Mouse (Mus musculus) lung, embryonic 14.5 days (tissue): ENCODE measurements at regions not wholly inside any gene's neighbourhood (a gene's known extent, or its start where the extent isn't known, plus 50 kb on each side); places are given as distances from the start of the nearest gene placed in this dataset.

Experiments
- ATAC-seq: fragments of 200-750 bp; cut with Nextera tagmentation; 2 replicates; pipeline ENCODE4 v1.8.0; 2017; ENCODE audit warnings: mild to moderate bottlenecking, moderate TSS enrichment, moderate library complexity; ENCODE audit not compliant: insufficient read depth
- DNase-seq: peaks from one replicate; pipeline ENCODE4 v3.0.0-alpha.2; 2015
- H3K27ac ChIP-seq: fragments of 300-500 bp; sonication (generic); 2 replicates; pipeline ENCODE4 v1.5.1; 2014; ENCODE audit warnings: low read depth, mild to moderate bottlenecking, moderate library complexity
- H3K27me3 ChIP-seq: fragments of 300-500 bp; sonication (generic); 2 replicates; pipeline ENCODE4 v1.6.1; 2014; ENCODE audit warnings: low read length, control low read depth; ENCODE audit not compliant: insufficient read depth
- H3K36me3 ChIP-seq: fragments of 300-500 bp; sonication (generic); 2 replicates; pipeline ENCODE4 v1.6.1; 2014; ENCODE audit warnings: control low read depth; ENCODE audit not compliant: insufficient read depth
- H3K4me1 ChIP-seq: fragments of 300-500 bp; sonication (generic); 2 replicates; pipeline ENCODE4 v1.6.1; 2014; ENCODE audit warnings: antibody characterized with exemption, control low read depth; ENCODE audit not compliant: insufficient read depth
- H3K4me2 ChIP-seq: fragments of 300-500 bp; sonication (generic); 2 replicates; pipeline ENCODE4 v1.6.1; 2014; ENCODE audit warnings: mild to moderate bottlenecking
- H3K4me3 ChIP-seq: fragments of 300-500 bp; sonication (generic); 2 replicates; pipeline ENCODE4 v1.5.1; 2014; ENCODE audit warnings: low read depth, low read length
- H3K9ac ChIP-seq: fragments of 300-500 bp; sonication (generic); 2 replicates; pipeline ENCODE4 v1.6.1; 2014
- H3K9me3 ChIP-seq: fragments of 300-500 bp; sonication (generic); 2 replicates; pipeline ENCODE4 v1.6.1; 2016; ENCODE audit warnings: low read depth, low read length, control low read depth
- CTCF ChIP-seq: IDR thresholded peaks from 2 replicates; pipeline ENCODE4 v1.5.1; 2016; ENCODE audit warnings: antibody characterized with exemption, low read depth
- WGBS: fragments of 180-500 bp; shearing (Covaris S2); extraction: QIAGEN DNeasy Blood & Tissue Kit; methylation state at CpG from one replicate; pipeline ENCODE4 v1.1.7; 2014; 5-methylcytosine and 5-hydroxymethylcytosine counted together

DNA sequence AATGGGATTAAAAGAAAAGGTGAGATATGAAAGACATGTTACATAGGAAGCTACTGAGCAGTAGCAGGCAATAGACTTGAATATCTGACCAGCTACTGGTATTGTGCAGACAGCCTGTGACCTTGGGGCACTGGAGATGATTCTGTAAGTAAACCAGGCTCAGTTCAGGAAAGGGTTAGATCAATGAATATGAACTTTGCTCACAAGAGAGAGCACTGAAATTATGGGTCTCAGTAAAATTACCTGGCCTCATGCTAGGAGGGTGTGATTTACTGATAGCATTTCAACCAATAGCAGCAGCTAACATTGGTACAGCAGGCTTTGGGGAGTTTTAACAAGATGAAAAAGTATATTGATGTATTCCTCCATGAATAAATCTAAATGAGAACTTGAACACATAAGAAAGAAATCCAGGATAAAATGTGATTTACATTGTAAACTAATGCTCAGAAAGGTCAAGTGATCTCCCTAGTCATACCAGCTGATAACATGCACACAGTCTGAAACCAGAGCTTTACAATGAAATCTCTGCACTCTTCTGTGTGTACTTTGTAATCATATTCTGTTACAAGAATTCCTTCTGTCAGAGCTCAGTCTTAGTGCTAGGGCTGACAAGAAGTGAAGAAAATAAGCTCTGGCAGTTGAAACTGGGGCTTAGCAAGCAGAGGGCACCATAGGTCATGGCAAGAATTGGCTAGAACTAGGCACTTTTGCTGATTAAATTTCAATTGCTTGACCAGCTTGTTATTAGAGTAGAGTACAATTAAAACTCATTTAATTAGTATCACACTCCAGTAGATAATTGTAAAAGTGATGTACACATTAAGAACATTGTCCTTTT lies 80.8 kb downstream of the Gm10192 start:
- H3K9ac ChIP-seq: no peak overlapping the region
- no peaks in the 10 kb centered on the region for H3K36me3 ChIP-seq
- no peak overlapping the region for H3K4me3 ChIP-seq
- ATAC-seq (no peak), DNase-seq (no peak)
- H3K9me3 ChIP-seq: no peaks in the 10 kb centered on the region
- no peaks in the 10 kb centered on the region for H3K4me1 ChIP-seq
- H3K4me2 ChIP-seq: no peak overlapping the region
- no peak overlapping the region for H3K27ac ChIP-seq
- no peak for TF ChIP-seq CTCF
- no peaks in the 10 kb centered on the region for H3K27me3 ChIP-seq

DNA sequence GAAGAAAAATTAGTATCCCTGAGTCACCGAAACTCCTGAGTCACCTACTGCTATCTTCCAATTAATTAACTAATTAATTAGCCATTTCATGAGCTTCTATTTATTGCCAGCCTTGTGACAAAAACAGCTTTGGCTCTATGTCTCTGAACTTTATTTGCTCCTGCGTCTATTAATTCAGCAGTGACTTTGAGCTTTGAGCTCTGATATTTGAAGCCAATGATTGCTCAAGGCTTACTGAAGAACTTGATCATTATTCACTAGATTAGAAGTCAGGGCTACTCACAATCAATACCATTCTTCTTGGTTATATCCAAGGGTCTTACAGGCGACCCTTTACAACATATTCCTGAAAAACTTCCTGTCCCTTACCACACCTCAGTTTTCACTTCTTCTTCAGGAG lies 83.2 kb downstream of the Gm10192 start:
- no peak overlapping the region for H3K9ac ChIP-seq
- H3K36me3 ChIP-seq: no peaks in the 10 kb centered on the region
- H3K27me3 ChIP-seq: no peaks in the 10 kb centered on the region
- H3K27ac ChIP-seq: no peak overlapping the region
- WGBS: 77% methylated on average over 3 of the region's 3 CpGs
- DNase-seq: no peak
- H3K4me1 ChIP-seq: no peaks in the 10 kb centered on the region
- no peak for ATAC-seq
- no peaks in the 10 kb centered on the region for H3K9me3 ChIP-seq
- H3K4me3 ChIP-seq: no peak overlapping the region
- TF ChIP-seq CTCF: no peak
- H3K4me2 ChIP-seq: no peak overlapping the region

DNA sequence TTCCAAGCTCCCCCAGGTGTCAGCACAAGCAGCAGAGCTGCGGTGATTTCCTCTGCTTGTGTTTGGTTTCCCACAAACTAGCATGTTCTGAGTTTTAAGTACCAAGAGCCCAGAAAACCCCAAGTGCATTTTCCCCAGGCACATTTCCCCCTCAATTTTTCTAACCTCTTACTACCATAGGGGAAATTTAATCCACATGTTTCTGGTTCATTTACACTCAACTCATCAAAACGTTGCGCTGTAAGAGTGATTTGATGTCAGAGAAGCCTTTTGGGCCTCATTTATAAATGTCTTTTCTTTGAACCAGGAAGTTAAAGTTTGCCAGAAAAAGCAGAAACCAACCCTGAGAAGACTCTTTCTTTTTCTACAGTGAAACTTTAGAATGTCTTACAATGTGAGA lies 89.4 kb downstream of the Gm10192 start:
- no peak for DNase-seq
- 61% methylated on average over 3 of the region's 3 CpGs for WGBS
- H3K27me3 ChIP-seq: no peaks in the 10 kb centered on the region

DNA sequence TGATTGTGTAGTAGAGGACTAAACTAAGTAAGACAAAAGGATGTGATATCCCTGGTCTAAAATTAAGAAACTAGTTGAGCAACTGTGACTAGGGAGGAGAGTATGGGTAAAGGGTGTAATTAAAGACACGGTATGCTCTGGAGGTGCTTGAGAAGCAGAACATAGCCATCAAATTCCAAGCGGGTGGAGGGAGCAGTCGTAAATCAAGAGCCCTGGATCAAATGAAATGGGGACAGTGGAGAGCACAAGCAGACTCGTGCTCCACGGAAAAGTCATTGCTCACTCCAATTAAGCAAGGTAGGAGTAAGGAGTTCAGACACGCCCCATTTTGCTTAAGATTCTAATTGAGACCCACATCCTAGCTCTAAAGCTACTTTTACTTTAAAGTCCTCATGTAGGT lies 132.2 kb downstream of the Gm10192 start:
- no peak for ATAC-seq
- 70% methylated on average over 6 of the region's 6 CpGs for WGBS
- no peaks in the 10 kb centered on the region for H3K36me3 ChIP-seq

More for the DNA sequence above, 89.4 kb downstream of the Gm10192 start:
- no peak for ATAC-seq
- no peak overlapping the region for H3K4me2 ChIP-seq
- H3K27ac ChIP-seq: no peak overlapping the region
- H3K9ac ChIP-seq: no peak overlapping the region
- no peak for TF ChIP-seq CTCF
- no peaks in the 10 kb centered on the region; the same call in 1 of the 2 replicates for H3K4me1 ChIP-seq
- H3K4me3 ChIP-seq: no peak overlapping the region
- no peaks in the 10 kb centered on the region for H3K9me3 ChIP-seq
- no peaks in the 10 kb centered on the region for H3K36me3 ChIP-seq

DNA sequence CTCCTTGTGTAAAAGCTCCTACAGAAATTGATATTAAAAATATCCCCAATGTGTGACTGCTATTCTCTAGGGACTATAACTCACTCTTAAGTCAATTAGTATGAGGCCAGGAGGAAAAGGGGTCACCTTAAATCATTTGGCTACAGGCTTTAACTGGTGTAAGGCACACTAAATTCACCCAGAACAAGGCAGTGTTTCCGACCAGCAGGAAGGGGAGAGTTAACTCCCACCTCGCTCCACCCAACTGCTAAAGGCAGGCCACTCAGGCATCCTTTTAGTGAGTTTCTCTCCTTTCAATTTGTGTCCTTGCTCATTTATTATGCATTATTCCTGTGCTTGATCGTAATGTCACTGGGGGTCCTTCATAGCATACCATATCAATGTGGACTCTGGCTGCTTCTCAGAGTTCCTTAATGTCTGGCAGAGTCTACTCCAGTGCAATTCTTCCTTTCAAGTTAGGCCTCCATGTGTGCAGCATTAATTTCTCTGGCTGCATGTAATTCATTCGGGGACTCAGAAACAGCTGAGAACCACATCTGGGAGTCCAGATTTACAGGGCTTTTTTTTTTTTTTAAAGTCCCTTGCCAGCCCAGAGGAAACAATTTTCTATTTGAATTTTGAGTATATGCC lies 133.8 kb downstream of the Gm10192 start:
- H3K4me3 ChIP-seq: no peak overlapping the region
- H3K9ac ChIP-seq: no peak overlapping the region
- H3K27ac ChIP-seq: no peak overlapping the region
- no peaks in the 10 kb centered on the region for H3K9me3 ChIP-seq
- DNase-seq (no peak), ATAC-seq (no peak)
- no peak overlapping the region for H3K4me2 ChIP-seq
- H3K36me3 ChIP-seq: no peaks in the 10 kb centered on the region
- H3K4me1 ChIP-seq: no peaks in the 10 kb centered on the region
- no peak for TF ChIP-seq CTCF
- H3K27me3 ChIP-seq: no peaks in the 10 kb centered on the region
- WGBS: 72% methylated on average over 4 of the region's 4 CpGs

More for the DNA sequence above, 132.2 kb downstream of the Gm10192 start:
- H3K4me3 ChIP-seq: no peak overlapping the region
- H3K9ac ChIP-seq: no peak overlapping the region
- H3K4me1 ChIP-seq: no peaks in the 10 kb centered on the region
- no peaks in the 10 kb centered on the region for H3K9me3 ChIP-seq
- no peaks in the 10 kb centered on the region for H3K27me3 ChIP-seq
- H3K27ac ChIP-seq: no peak overlapping the region
- no peak for DNase-seq
- TF ChIP-seq CTCF: no peak
- H3K4me2 ChIP-seq: no peak overlapping the region

DNA sequence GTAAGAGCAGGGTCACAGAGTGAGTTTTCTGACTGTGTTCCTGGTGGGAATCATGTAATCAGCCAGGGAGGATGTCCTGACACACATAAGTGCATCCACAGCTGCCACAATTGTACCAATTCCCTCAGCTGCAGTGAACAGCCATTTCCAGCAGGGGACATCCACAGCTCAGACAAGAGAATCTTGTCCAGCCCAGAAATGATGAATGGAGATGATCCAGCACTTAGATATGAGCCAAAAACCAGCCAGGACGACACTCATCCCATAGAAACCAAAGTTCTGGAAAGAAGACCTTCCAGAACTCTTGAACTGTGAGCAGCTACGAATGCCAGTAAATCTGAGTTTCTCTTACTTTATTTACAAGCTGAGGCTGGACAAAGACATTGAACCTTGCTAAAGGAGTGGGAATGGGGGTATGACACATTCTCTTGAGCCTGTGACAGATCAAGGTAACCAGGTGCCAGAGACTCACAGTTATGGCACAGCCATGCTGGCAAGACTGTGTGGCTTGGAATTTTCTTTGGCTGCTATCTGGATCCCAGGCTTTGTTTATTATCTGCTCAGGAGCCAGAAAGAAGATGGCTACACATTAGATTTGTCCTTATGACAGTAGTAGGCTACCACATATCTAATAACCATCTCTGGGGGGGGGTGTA lies 145.1 kb downstream of the Gm10192 start:
- no peak overlapping the region for H3K4me2 ChIP-seq
- DNase-seq (peak; percentile 69), ATAC-seq (peak; percentile 54; the same call in 1 of the 2 replicates)
- no peaks in the 10 kb centered on the region for H3K9me3 ChIP-seq
- H3K27ac ChIP-seq: no peak overlapping the region
- peak; percentile 89 for TF ChIP-seq CTCF
- H3K4me1 ChIP-seq: no peaks in the 10 kb centered on the region
- H3K9ac ChIP-seq: no peak overlapping the region
- WGBS: 38% methylated on average over 2 of the region's 2 CpGs
- H3K27me3 ChIP-seq: no peaks in the 10 kb centered on the region
- no peaks in the 10 kb centered on the region for H3K36me3 ChIP-seq
- no peak overlapping the region for H3K4me3 ChIP-seq

DNA sequence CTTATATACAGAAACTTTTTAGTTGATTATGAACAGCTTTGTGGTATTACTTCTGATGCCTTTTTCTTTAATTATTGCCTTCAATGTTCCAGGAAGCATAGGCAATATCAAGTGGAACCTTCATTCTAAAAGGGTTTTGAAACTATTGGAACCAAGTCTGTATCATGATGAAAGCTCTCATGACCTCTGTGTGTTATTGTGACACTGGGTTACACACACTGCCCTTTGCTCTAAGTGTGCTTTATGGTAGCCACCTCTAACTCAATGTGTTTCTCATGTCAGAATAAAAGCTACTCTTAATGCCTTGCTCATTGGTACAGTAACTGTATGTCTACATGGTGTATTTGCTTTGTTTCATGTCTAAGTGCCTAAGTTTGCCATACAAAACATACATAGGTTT lies 154.0 kb downstream of the Gm10192 start:
- Histone ChIP-seq H3K27ac (no peak overlapping the region), H3K36me3 (no peaks in the 10 kb centered on the region), H3K4me1 (no peaks in the 10 kb centered on the region), H3K27me3 (no peaks in the 10 kb centered on the region), H3K4me2 (no peak overlapping the region), H3K9ac (no peak overlapping the region), H3K4me3 (no peak overlapping the region), H3K9me3 (no peaks in the 10 kb centered on the region)
- ATAC-seq: no peak
- DNase-seq: no peak
- TF ChIP-seq CTCF: no peak
